Mouse (Mus musculus) adrenal gland, adult 2 months (tissue): ENCODE results near the gene Rpl10. TPM values are rescaled to one million over a fixed set of nuclear protein-coding genes. Genes with fewer than 3 reads are reported as not detected.

Experiments used
- DNase-seq: peaks from one replicate; pipeline ENCODE4 v3.0.0; 2021
- long read RNA-seq: library from polyadenylated mRNA; stranded (forward); transcript quantifications from one replicate; pipeline ENCODE4 v2.0.0, GENCODE M21; 2021
- polyA plus RNA-seq: library from polyadenylated mRNA; depleted of rRNA; stranded (reverse); fragments of >200 nt; gene quantifications from 2 replicates; pipeline ENCODE4 v1.2.3, GENCODE M21; 2012; rRNA removed
- total RNA-seq, 2 experiments: library from RNA; stranded (reverse); gene quantifications; 2 replicates each; pipeline ENCODE4 v1.2.3; 2021

Gene Rpl10
- total RNA-seq = 100 to 1,000 TPM; 220 to 443 TPM
- 692 and 707 TPM in 2 replicates for polyA plus RNA-seq
- long read RNA-seq, transcript Rpl10-202 (6 exons, 855 nt) = major isoform, 5 of 21 reads
- long read RNA-seq, partial matches to known transcripts = 5 of 21 reads
- long read RNA-seq, other reads (novel, unspliced or antisense) = 6 of 21 reads

DNA sequence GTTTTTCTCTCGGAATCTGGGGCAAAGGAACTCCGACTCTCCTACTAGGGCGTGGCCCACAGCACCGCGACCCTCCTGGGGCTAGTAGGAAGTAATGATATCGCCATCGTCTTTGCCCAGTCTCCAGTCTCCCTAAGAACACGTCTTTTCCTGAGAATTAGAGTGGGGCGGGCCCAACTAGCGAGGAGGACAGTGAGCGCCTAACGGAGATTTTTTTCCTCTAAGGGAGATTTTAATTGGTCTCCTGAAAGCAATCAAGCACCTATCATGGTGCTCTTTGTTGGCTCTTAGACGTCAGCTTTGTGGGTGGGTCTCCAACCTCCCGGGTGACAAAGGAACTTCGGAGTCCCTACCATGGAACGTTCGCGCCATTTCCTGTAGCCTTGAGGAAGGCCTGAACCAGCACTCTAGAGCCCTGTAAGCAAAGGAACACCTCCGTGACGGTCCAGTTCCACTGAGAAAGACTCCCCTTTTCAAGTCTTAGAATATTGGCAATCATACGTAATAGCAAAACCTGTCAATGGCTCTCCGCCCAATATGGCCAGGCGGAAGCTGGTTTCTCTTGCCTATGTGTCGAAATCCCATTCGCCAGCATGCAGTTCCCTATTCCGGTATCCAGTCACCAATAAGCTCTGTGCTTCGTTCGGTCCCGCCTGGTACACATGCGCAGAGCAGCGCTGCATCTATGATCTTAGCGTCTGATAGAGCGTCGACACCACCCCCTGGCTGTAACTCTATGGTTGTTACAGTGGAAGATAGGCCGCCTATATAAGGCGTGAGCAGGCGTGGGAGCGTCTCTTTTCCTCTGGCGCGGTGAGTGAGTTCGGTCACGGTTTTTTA lies at the start of gene Rpl10:
Gene Rpl10, plus strand, starts transcription at position 751 of the 840 bp plus-strand sequence.
- peak; percentile 92 for DNase-seq

- no peak for DNase-seq
Measured at GRCm38 (mm10) chrX:74230038-74230437, 40.6 kb upstream of the Rpl10 start.

DNA sequence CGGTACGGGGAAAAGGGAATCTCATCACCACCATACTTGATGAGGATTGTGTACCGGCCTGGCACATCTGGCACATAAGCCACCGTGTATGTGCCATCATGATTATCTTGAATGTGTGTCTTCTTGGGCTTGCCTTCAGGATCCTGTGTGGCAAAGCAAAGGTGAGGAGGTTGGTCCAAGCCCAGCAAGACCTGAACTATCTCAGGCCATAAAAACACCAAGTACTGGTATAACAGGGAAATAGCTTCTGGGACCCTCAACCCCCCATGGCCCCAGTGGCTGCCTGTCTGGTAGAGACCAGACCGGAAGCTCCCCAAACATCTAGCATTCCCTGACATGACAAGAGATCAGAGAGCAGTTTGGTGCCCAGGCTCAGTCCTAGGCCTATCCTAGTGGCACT lies 37.4 kb upstream of the Rpl10 start:
- DNase-seq = no peak

GRCm38 (mm10) chrX:74240332-74240731 lies 30.3 kb upstream of the Rpl10 start:
- no peak for DNase-seq

- no peak for DNase-seq
Measured at GRCm38 (mm10) chrX:74243396-74243795, 27.2 kb upstream of the Rpl10 start.

GRCm38 (mm10) chrX:74243807-74244206 lies 26.8 kb upstream of the Rpl10 start:
- no peak for DNase-seq

DNA sequence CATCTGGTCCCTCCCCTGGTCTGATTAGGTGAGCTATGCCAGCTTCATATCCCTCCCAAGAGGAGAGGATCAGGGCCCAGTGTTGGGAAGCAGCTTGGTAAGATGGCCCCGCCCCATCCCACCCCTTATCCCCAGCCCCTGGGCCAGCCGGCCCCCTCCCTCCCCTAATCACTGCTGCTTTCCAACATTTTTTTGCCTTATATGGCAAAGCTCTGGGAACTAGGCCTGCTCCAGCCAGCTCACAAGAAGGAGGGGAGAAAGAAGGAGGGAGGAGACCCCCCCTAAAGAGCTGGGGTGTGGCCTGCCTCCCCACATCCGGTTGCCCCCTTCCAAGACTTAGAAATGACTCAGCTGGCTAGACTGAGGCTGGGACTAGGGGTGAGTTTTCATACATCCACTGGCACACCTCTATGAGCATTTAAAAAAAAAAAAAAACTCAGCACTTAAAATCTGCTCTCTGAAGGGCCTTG lies 26.0 kb upstream of the Rpl10 start:
- DNase-seq = peak; percentile 62

GRCm38 (mm10) chrX:74245107-74245506 lies 25.5 kb upstream of the Rpl10 start:
- no peak for DNase-seq

DNA sequence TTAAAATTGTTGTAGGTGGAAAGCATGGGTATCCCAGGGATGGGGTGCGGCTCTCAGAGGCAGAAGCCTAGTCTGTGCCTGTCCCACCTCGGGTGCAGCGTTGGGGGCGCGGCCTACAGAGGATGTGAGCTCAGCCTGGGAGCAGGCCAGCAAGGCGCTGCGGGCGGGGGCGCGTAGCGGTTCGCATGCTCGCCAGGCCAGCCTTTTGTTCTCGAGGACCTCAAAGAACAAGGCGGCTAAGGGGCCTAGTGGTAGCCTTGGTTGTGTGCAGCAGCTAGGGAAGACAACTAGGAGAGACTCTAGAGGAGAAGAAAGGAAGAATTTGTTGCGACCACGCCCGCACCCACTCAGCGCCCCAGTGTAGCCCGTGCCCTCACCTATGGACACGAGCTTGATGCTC lies 24.9 kb upstream of the Rpl10 start:
- peak; percentile 80 for DNase-seq

DNA sequence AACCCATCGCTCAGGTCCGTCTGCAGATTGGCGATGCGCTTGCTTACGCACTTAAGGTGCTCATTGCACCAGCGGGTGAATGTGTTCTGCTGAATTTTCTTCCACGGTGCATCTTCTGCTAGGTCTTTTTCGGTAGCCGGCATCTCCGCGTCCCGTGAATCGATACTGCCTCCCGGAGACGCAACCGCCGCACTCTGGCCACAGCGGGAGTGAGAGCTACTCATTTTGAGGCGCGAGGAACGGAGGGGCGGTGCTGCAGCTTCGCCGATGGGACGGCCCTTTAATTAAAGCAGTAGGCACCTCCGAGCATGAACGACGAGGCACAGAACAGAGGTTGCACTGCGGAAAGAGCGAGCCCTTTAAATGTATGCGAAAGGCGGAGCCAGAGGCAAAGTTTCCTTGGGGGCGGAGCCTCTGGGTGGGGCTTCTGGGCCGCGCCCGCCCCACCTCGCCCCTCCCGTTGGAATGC lies 24.4 kb upstream of the Rpl10 start:
- peak; percentile 90 for DNase-seq

DNA sequence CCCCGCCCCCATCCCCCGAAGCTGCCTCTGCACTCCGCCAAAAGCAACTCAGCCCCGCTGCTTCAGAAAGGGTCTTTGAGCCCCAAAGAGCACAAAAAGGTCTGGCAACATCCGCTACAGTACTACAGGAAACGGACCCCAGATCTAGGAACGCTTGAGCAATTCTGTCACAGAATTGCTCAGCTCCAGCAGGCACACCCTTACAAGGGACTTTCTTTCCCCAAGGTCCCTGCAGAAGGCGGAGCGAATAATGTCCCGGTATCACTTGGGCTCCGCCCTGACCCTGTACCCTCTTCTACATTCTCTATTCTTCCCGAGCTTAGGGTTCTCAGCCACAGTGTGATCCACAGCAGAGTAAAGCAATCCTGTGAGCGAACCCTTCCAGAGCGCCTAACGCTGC lies 23.9 kb upstream of the Rpl10 start:
- no peak for DNase-seq

DNA sequence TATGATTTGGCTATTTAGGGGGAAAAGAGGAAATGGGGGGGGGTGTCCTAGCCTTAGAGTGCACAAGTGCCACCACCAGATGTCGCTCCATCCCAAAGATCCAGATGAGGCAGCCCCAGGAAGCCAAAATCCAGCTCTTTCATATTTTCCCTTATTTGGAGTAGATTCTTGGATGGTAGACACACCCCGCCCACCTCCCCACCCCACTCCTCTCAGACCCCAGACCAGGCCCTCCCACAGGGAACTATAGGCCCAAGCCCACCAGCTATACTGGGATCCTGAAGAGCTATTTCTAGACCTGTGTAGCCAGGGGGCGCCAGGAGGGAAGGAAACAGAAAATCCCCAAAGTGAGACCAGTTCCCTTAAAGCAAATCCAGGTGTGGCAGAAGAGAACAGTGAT lies 22.0 kb upstream of the Rpl10 start:
- DNase-seq = peak; percentile 60

GRCm38 (mm10) chrX:74249615-74250014 lies 21.0 kb upstream of the Rpl10 start, which contains the start of gene Flna:
TSS of gene Flna (minus strand) at chrX:74249820.
- peak; percentile 78 for DNase-seq

- peak; percentile 92 for DNase-seq
Measured at GRCm38 (mm10) chrX:74254153-74254887, 16.3 kb upstream of the Rpl10 start, which contains the start of gene Emd. TSS of gene Emd (plus strand) at chrX:74254687.

DNA sequence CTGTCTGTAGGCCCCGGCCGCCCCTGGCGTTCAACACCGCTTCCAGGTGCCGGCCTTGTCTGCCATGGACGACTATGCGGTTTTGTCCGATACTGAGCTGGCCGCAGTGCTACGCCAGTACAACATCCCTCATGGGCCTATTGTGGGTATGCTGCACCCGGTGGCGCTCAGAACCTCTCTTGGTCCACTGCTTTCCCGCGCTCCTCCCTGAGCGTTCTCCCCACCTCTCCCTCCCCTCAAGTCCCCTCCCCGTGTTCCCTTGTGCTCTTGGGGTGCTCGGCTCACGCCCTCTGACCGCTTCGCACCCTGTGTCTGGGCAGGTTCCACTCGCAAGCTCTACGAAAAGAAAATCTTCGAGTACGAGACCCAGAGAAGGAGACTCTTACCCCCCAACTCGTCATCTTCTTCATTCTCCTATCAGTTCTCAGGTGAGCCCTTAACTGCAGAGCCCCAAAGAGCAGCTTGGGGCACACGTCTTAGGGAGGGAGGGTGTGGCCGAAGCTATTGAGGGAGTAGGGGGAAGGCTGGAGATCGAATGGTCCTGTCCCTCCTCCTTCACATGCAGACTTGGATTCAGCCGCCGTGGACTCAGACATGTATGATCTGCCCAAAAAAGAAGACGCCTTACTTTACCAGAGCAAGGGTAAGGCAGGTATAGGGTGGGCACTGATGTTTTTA lies 15.6 kb upstream of the Rpl10 start:
- DNase-seq = no peak

DNA sequence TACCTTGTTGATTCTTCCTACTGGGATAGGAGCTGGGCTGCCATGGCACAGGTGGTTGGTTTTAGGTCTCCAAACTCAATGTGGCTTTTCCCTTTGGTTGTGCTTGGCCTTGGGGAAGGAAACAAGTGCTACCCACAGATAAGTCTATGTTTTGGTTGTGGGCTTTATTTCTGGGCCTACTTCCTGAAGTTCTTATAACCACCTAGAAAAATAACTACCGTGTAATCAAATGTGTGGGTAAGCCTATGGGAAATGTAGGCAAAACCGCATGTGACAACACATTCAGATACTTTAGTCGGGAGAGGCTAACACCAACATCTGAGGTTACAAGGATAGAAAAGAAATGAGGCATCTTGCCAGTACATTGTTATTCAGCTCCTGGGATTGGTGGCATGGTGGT lies 12.9 kb upstream of the Rpl10 start:
- DNase-seq = no peak

DNA sequence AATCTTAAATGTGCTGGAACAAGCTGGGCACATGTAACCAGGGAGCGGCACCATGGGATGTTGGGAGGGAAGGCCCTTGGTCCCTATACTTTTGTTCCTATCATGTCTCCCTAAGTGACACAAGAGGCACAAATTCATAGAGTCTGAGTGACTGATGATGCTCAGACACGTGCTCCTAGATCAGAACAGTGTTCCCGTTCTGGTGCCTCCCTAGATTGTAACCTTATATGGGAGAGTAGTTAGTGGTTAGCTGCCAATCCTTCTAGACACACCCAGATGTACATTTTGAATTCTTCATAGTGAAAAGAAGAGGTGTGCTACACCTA lies 913 bp upstream of the Rpl10 start:
- DNase-seq = no peak

GRCm38 (mm10) chrX:74270902-74271551 lies 415 bp downstream of the Rpl10 start:
- DNase-seq = peak; percentile 46

- no peak for DNase-seq
Measured at GRCm38 (mm10) chrX:74273422-74274322, 3.1 kb downstream of the Rpl10 start.

- DNase-seq = no peak
Measured at GRCm38 (mm10) chrX:74277916-74278315, 7.3 kb downstream of the Rpl10 start.
